Mouse (Mus musculus) spleen, adult 2 months (tissue): Measurements from ENCODE around the gene Helb.

Experiments
- CTCF ChIP-seq: fragments of 200-500 bp; IDR thresholded peaks from 2 replicates; pipeline ENCODE4 v1.5.1; 2011; ENCODE audit warnings: mild to moderate bottlenecking, inconsistent platforms; ENCODE audit not compliant: insufficient read depth, insufficient read length, insufficient replicate concordance; ENCODE audit errors: extremely low read depth
- POLR2A ChIP-seq: fragments of 200-500 bp; IDR thresholded peaks from 2 replicates; pipeline ENCODE4 v1.6.1; 2011; ENCODE audit warnings: low read depth, low read length, inconsistent platforms

GRCm38 (mm10) chr10:120153911-120154310 lies 41.1 kb upstream of the Helb start:
- TF ChIP-seq CTCF: no peak
- TF ChIP-seq POLR2A: no peak
